8 mouse cellular contexts compared by ENCODE assay signal in genomic region chr10:29147641-29147990, GRCm38 (mm10). TPM values are rescaled to one million over a fixed set of nuclear protein-coding genes. Genes with fewer than 3 reads are reported as not detected.
DNase-seq lines count a peak whose midpoint lies in the region; ATAC-seq and TF ChIP-seq lines count a peak whose summit lies in the region.

No protein-coding gene starts in this region.

- H3K27me3 ChIP-seq in heart, embryonic 11.5 days (ENCODE audit: control insufficient read depth, insufficient read depth, low read length) = peaks cover 53% of the 10 kb centered on the region
- no peaks in the 10 kb centered on the region for H3K27me3 ChIP-seq in forebrain, embryonic 16.5 days (replicated peaks; ENCODE audit: control insufficient read depth, insufficient read depth, low read length)
- H3K27me3 ChIP-seq in liver, postnatal 0 days (ENCODE audit: insufficient read depth, low read length) = peaks cover 48% of the 10 kb centered on the region

- peaks cover 5% of the 10 kb centered on the region; the same call in 1 of the 2 replicates for H3K4me1 ChIP-seq in heart, embryonic 11.5 days (ENCODE audit: control insufficient read depth, insufficient read depth, low read length)
- peaks cover 29% of the 10 kb centered on the region for H3K4me1 ChIP-seq in forebrain, embryonic 16.5 days (replicated peaks; ENCODE audit: control insufficient read depth, insufficient read depth, low read length)
- peaks cover 10% of the 10 kb centered on the region for H3K4me1 ChIP-seq in liver, postnatal 0 days (ENCODE audit: insufficient read depth)

- no peak overlapping the region for H3K9ac ChIP-seq in heart, embryonic 11.5 days (ENCODE audit: low read depth, low read length)
- peak overlapping the region; percentile 92 for H3K9ac ChIP-seq in forebrain, embryonic 16.5 days (replicated peaks; ENCODE audit: low read depth, low read length)
- no peak overlapping the region for H3K9ac ChIP-seq in liver, postnatal 0 days (replicated peaks)

- H3K27ac ChIP-seq in heart, embryonic 11.5 days (ENCODE audit: low read depth, low read length) = no peak overlapping the region
- H3K27ac ChIP-seq in forebrain, embryonic 16.5 days (ENCODE audit: low read length) = peak overlapping the region; percentile 96
- H3K27ac ChIP-seq in liver, postnatal 0 days (ENCODE audit: low read depth) = no peak overlapping the region

- no peaks in the 10 kb centered on the region for H3K36me3 ChIP-seq in heart, embryonic 11.5 days (ENCODE audit: control insufficient read depth, insufficient read depth, low read length)
- peaks cover 11% of the 10 kb centered on the region for H3K36me3 ChIP-seq in forebrain, embryonic 16.5 days (ENCODE audit: control insufficient read depth, insufficient read depth)
- H3K36me3 ChIP-seq in liver, postnatal 0 days (replicated peaks; ENCODE audit: insufficient read depth, low read length) = no peaks in the 10 kb centered on the region

- ATAC-seq in heart, embryonic 11.5 days (replicated peaks; ENCODE audit: insufficient number of reproducible peaks, low FRiP score, low TSS enrichment) = no peak
- ATAC-seq in forebrain, embryonic 16.5 days = no peak
- ATAC-seq in liver, postnatal 0 days = no peak

- no peaks in the 10 kb centered on the region for H3K9me3 ChIP-seq in heart, embryonic 11.5 days (replicated peaks; ENCODE audit: control insufficient read depth, low read length)
- H3K9me3 ChIP-seq in forebrain, embryonic 16.5 days (ENCODE audit: control insufficient read depth, low read length) = no peaks in the 10 kb centered on the region
- no peaks in the 10 kb centered on the region for H3K9me3 ChIP-seq in liver, postnatal 0 days (ENCODE audit: low read length)

- no peak for TF ChIP-seq CTCF in liver, postnatal 0 days (IDR thresholded peaks at IDR 0.05; ENCODE audit: low read depth)

- DNase-seq in heart, adult 11 months = no peak
- DNase-seq in ES-CJ7 (ENCODE audit: low read depth, low spot score) = peak; percentile 64
- peak; percentile 11 for DNase-seq in liver, postnatal 0 days
- DNase-seq in ovary, adult 18-20 months (ENCODE audit: low spot score) = no peak
- DNase-seq in gastrocnemius, postnatal 25 days = no peak
- DNase-seq in right cerebral cortex, postnatal 10 days (ENCODE audit: low spot score in 2 of 2) = no peak

- H3K4me3 ChIP-seq in heart, embryonic 11.5 days (ENCODE audit: low read depth, low read length) = peak overlapping the region; percentile 58
- H3K4me3 ChIP-seq in forebrain, embryonic 16.5 days (replicated peaks; ENCODE audit: low read length) = peak overlapping the region; percentile 88
- H3K4me3 ChIP-seq in liver, postnatal 0 days (ENCODE audit: low read depth, low read length) = peak overlapping the region; percentile 47

- H3K4me2 ChIP-seq in heart, embryonic 11.5 days = peak overlapping the region; percentile 97
- peak overlapping the region; percentile 96 for H3K4me2 ChIP-seq in forebrain, embryonic 16.5 days (ENCODE audit: low read length)
- H3K4me2 ChIP-seq in liver, postnatal 0 days (ENCODE audit: low read depth, low read length) = peak overlapping the region; percentile 72

- under 1% methylated on average over 12 of the region's 12 CpGs for WGBS in heart, embryonic 11.5 days (ENCODE audit: insufficient replicate concordance)
- WGBS in forebrain, embryonic 16.5 days = 3% methylated on average over 12 of the region's 12 CpGs
- 4% methylated on average over 12 of the region's 12 CpGs for WGBS in liver, postnatal 0 days (ENCODE audit: insufficient replicate concordance)

- no peak for TF ChIP-seq EP300 in liver, postnatal 0 days (IDR thresholded peaks at IDR 0.05; ENCODE audit: low read depth)

RNA-seq across cellular contexts. Expression of gene Soga3, which starts 4.0 kb away (rescaled TPM):
- 0.73 and 1.3 TPM in 2 replicates for polyA plus RNA-seq in heart, embryonic 11.5 days (2014; fragmentation: Nextera tagmentation; extraction: Ambion mirVana)
- polyA plus RNA-seq in forebrain, embryonic 16.5 days (2015; fragmentation: Nextera tagmentation; extraction: Ambion mirVana) = 101 and 106 TPM in 2 replicates
- not detected in 2 replicates for polyA plus RNA-seq in liver, postnatal 0 days (2015; fragmentation: Nextera tagmentation; extraction: Ambion mirVana)
- under 1 TPM in 1 of 2 experiments, not detected in 1; 0.29 TPM for total RNA-seq in gastrocnemius, postnatal 25 days (2021)

RNA-seq across cellular contexts. Expression of gene Gm49353, which starts 51.1 kb away (rescaled TPM):
- not detected in 2 replicates for polyA plus RNA-seq in heart, embryonic 11.5 days (2014; fragmentation: Nextera tagmentation; extraction: Ambion mirVana)
- 16.3 and 18.5 TPM in 2 replicates for polyA plus RNA-seq in forebrain, embryonic 16.5 days (2015; fragmentation: Nextera tagmentation; extraction: Ambion mirVana)
- polyA plus RNA-seq in liver, postnatal 0 days (2015; fragmentation: Nextera tagmentation; extraction: Ambion mirVana) = not detected in 2 replicates
- under 1 TPM in 1 of 2 experiments, not detected in 1; 0.75 TPM for total RNA-seq in gastrocnemius, postnatal 25 days (2021)

Comparison
In these comparisons a context has a peak if more than half of its experiments do, and no peak if none do; other contexts are left out.
1. DNase-seq: peak in ES-CJ7 (single experiment) and liver, postnatal 0 days (single experiment); none in heart, adult 11 months (single experiment), ovary, adult 18-20 months (single experiment), gastrocnemius, postnatal 25 days (single experiment) and right cerebral cortex, postnatal 10 days (0 of 2).
2. RNA of gene Soga3, which starts 4.0 kb away (polyA plus RNA-seq): 101 to 106 TPM in forebrain, embryonic 16.5 days; 0.73 to 1.3 TPM in heart, embryonic 11.5 days and not detected in liver, postnatal 0 days; every median in the first group is over 10 times any median in the second.
3. RNA of gene Gm49353, which starts 51.1 kb away (polyA plus RNA-seq): 16.3 to 18.5 TPM in forebrain, embryonic 16.5 days; not detected in heart, embryonic 11.5 days and not detected in liver, postnatal 0 days; every median in the first group is over 10 times any median in the second.
4. Peak in every context shown above with its lines, with median percentiles within 50 percentile points of each other: H3K4me2 ChIP-seq and H3K4me3 ChIP-seq.